Mouse (Mus musculus) adrenal gland, adult (tissue): ENCODE results near the gene Dync1li2.

Experiments
- DNase-seq, 2 experiments: peaks; one replicate each; pipeline ENCODE4 v3.0.0; 2022 to 2023; ENCODE audit warnings: low spot score in 1 of 2; ENCODE audit not compliant: inconsistent age in 2 of 2

Dync1li2 gene

DNA sequence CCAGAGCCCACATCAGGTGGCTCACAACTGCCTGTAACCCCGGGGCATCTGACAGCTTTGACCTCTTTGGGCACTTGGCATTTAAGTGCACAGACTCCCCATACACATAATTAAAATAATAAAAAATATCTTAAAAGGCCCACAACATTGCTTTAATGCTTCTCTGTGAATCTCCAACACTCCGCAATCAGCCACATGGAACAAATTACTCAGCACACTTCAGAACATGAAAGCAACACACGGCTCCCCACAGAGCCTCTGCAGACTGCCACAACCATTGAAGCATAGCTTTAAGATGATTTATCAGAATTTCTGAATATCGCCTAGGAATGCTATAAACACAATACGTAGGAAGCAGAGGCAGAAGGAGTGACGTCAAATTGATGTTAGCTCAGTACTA is 26.8 kb downstream of the Dync1li2 start:
- no peak for DNase-seq

DNA sequence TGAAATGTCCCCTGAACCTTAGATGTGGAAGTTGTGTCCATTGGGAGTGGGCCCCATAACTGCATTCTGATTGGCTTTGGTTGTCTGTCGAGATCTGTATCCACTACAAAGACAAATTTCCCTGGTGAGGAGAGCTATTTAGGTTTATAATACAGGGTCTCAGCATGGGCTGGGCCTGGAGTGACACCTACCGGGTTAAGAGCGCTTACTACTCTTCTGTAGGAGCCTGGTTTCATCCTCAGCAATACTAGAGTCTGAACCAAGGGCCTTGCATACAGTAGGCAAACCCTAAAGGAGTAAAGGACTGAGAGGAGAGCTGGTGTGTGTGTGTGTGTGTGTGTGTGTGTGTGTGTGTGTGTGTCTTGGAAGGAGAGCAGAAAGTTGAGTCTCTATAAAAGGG is 28.6 kb downstream of the Dync1li2 start:
- no peak for DNase-seq

DNA sequence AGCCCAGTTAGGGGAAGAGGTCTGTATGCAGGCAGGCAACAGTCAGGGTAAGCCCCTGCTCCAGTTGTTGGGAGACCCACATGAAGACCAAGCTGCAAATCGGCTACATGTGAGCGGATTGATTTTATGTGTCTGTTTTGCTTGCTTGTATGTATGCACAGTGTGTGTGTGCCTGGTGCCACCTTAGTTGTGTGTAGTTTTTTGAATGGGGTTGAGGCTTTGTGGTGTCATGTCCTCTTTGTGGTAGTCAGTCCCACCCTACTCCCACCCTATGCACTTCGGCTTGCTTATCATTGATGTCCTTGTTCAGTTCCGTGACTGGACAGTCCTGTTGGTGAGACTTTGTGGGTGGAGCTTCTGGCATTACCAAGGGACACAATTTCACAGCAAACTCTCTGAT is 29.1 kb downstream of the Dync1li2 start:
- DNase-seq, result peak in 1 of 2 experiments; percentile 53

DNA sequence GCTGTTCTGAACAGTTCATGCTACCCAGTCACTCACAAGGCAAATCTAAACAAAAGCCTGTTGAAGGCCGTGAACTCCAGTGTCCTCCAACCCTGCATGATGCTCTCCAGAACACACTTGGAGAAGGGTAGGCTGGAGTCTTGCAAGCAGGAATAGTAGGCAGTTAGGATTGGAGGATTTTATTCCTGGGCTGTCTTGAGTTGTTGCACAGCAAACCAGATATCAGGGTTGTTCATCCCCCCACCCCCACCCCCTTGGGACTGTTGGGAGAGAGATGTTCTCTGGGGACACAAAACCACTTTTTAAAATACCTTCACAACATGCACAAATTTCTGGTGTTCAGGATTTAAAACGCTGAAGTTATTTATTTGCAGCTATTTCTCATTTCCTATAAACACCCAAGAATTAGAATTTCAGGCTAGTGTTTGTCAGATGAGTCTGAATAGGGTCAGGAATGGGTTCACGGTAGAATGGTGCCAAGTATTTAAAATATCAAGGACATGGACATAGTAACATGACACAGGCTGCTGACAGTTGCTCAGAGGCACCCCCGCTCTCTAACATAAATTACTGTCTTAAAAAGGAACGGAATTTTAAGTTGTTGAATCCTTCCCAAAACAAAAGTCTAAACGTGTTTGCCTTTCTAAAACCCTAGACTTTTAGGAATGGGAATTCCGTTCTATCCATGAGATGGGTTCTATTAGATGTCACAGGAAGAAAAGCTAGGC is 29.9 kb downstream of the Dync1li2 start:
- peak; percentile 32 to 80 for DNase-seq

DNA sequence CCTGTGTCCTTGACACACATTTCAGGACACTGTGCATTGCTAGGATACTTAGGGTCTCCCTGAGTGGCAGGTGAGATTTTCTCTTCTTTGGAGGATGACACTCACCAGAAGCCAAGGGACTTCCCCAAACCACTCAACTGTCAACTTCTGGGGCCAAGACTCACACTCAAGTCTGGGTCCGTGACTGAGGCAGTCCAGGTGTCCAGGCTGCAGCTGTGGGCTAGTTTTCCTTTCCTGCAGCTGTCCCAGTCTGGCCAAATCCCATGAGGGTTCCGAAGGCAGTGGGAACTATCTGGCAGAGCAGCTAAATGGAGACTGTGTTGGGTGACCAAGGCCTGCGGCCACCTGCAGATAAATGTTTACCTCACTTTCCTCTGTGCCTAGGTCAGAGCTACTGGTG is 30.9 kb downstream of the Dync1li2 start:
- DNase-seq, result peak in 1 of 2 experiments; percentile 59

DNA sequence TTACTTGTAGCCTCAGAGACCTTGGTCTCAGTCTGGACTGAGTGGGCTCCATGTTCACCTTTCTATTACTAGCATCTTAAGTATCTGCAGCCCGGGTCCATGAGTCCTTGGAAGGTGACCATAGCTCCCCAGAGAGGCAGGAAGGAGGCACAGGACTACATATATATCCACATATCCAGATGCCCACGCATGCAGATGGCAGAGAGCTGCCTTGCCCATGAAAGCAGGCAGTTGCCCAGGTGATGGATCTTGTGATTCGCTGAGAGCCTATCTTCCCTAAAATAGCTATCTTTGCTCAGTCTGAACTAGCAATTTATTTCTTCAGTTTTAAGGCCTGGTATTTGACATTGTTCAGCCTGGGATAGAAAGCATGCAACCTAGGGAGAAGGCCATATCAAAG is 31.4 kb downstream of the Dync1li2 start:
- DNase-seq, result no peak

DNA sequence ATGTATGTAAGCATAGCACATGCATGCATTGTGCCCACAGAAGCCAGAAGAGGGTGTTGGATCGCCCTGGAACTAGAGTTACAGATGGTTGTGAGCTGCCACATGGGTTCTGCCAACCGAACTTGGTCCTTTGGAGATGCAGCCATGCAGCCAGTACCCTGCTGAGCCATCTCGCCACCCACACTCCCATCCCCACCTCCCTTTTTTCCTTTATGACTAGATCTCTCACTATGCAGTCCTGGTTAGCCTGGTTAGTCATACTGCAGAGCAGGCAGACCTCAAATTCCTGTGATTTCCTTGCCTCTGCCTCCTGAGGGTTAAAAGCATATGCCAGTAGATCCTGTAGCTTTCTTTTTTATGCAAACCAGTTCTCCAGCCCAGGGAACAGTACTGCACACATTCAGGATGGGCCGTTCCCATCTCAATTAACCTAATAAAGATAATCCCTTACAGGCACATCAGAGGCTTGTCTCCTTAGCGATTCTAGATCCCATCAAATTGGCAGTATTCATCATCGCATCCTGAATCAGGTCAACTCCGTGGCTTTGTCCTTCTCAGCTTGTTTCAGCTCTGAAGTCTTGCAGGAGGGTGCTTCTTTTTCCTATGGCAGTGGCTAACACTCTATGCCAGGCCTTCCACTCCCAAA is 32.1 kb downstream of the Dync1li2 start:
- no peak for DNase-seq

DNA sequence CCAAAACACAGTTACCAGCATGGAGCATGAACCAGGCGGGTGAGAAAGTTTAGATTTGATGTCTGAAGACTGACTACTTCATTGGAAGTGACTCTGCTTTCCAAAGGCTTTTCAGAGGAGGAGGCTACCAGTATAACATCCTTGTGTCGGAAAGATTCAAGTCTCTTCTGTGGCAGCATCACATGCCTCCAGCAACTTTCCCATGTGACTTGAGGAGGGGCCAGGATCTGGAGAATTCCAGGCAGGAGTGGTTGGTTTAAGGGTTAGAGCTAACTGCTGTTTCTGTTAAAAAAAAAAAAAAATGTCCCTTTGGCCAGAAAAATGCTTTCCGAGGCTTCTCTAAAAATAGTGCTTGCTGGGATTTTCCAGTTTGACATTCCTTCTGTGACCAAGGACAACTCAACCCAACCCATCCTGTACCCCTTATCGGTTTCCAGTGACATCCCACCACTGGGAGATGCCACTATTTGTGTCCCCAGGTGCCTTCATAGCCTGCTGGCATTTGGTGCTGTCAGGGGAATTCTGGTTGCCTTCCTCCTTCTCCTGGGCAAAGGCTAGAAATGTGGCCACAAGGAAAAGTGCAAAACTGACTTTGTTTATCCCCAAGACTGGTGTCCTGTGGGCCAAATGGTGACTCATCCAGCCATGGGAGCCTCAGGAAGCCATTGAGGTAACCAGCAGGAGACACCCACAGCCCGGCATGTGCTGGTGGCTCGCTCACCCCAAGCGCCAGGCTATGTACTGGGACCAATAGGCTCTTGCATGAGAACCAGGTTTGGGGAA is 34.3 kb downstream of the Dync1li2 start:
- DNase-seq, result peak; percentile 36 to 67

DNA sequence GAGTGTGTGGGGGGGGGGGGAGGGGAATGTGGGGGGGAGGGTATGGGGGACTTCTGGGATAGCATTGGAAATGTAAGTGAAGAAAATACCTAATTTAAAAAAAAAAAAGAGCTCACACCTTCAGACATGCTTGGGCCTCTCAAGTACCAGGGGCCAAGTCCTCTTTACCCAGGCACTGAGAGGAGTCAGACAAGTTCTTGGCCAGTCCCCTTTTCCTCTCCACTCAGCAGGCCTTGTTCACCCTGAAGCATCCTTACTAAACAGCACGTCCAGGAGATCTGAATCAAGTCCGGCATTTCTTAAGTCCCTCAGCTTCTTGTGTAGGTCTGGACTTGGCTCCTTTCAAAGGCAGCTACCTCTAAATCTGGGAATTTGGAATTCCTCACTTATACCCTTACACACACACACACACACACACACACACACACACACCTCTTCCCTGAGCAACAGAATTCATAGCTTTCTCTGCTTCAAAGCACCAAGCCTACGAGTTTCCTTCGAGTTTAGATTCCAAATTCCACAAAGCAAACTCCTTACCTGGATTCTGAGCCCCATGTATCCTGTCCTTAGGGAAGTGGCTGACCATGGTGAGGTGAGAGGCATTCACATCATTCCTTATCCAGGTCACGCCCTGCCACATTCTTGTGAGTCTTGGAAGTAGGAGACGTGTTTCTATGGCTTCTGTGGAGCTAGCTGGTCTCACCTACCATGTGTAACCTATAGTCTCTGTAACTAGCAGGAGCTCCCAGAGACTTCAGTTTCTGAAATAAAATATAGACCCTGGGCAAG is 36.3 kb downstream of the Dync1li2 start:
- DNase-seq, result no peak

DNA sequence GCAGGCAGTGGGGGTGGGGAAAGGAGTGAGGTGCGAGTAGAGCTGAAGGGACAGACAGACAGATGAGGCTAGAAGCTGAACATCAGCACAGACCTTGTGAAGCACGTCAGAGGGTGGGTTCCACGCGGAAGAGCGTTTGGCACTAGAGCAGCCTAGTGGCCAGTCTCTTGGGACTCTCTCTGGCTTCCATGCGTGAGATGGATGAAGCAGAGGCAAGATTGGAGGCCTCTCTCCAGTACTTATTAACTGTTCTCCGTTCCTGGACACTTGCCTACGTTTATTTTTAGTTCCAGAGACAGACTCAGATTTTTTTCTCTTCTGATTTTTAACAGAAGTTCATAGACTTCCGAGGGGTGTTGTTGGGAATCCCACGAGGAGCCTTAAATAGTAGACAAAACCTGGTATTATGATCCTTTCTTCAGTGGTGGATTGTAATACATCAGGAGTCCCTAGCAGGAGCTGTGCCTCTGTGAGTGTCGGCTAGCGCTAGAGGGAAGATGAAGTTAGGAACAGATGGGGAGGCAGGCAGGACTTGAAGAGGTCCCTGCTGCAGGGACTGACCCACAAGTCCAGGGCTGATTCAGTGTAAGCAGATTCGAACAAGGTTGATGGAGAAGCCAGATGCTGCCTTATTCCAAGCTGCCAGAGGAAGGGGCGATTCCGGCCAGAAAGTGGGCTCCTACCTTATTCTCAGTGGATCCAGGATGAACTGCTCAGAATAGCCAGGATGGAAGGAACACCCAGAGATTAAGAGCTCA is 37.2 kb downstream of the Dync1li2 start:
- DNase-seq, result peak in 1 of 2 experiments; percentile 50

DNA sequence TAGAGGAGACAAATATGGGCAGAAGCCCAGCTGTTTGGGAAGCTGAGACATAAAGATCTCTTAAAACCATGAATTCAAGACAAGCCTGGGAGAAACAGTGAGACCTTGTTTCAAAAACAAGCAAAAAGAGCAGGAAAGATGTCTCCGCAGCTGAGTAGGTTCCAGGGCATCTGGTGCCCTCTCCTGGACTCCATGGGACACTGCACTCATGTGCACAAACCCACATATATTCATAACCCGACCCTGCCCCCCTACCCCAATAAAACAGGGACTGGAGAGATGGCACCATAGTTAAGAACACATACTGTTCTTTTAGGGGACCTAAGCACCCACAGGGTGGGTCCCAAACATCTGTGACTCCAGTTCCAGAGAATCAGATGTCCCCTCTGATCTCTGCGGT is 39.3 kb downstream of the Dync1li2 start:
- peak in 1 of 2 experiments; percentile 63 for DNase-seq

DNA sequence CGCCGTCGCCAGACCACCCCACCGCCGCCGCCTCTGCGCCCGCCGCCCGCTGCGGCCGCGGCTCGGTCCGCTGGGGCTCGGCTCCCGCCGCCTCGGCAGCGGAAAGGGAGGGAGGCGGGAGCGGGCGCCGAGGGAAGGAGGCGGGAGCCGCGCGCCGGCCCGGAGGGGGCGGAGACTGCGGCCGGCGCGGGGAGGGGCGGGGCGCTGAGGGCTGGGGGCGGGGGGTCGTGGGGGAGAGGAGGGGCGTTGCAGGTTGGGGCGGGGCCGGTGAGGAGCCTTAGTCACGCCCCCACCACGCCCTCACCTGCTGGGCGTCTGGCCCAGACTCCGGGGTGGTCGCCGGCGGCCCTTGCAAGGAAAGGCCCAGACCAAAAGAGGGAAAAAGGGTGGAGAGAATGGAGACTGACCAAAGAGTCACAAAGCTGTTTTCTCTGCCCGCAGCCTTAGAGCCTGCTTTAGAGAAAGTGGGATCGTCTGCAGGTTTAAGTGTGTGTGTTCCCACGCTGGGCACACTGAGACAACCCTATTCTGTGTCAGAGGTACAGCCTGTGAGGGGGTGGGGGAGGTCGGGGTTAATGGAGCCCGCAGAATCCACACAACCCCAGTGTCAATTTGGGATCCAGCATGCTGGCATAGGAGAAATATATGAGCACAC is 47.0 kb downstream of the Dync1li2 start, which contains the start of gene Cmtm4:
Gene Cmtm4 (minus strand): TSS at position 105 of the 655 bp plus-strand sequence.
- peak in 1 of 2 experiments; percentile 90 for DNase-seq

DNA sequence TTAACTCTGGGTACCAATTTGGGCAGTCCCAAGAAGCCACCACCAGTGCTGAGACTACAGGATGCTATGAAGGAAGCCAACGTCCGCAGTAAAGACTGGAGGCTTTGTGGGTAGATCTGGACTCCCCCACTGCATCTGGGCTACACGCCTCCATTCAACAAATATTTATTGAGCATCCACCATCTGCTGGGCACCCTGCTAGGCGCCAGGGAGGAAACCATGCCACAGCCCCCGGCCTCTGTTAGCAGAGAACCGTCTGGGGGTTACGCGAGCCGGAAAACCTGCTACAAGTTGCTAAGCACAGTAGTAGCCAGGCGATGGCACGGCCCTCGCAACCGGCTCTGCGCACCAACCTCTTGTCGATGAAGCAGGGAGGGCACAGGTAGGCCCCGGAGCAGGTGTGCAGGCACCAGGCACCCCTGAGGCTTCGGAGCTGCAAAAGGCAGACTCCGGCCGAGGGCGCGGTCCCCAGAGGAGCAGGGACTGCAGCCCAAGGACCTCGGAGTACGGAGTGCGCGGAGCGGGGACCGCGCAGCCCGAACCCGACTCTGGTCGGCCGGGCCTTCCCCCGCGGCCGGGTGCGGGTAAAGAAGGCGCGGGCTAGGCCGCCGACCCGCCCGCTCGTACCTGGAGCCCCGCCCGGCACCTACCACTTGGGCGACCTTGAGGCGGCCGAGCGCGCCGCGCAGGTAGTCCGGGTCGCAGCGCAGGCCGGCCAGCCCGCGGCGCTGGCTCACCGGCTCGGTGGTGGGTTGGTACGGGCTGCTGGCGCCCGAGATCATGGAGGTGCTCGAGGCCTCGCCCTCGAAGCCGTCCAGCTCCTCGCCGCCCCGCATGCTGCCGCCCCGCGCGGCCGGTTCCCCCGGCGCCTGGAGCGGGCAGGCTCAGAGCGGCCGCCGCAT is 47.8 kb downstream of the Dync1li2 start:
- peak; percentile 76 to 77 for DNase-seq

DNA sequence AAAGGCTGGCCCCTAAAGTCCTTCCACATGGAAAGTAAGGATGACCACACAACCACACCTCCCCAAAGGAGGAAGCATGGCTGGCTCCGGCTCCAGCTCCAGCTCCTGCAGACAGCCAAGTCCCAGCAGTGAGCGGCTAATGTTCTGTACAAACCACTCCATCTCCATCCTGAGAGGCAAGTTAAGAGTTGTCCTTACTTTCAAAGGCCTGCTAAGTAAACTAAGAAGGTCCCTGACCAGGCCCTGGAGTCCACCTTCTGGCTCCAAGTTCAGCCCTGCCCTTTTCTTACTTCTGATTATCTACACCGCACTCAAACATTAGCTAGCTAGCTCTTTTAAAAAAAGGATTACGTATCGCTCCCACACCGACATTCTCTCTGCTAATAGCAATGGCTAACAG is 49.1 kb downstream of the Dync1li2 start:
- no peak for DNase-seq

DNA sequence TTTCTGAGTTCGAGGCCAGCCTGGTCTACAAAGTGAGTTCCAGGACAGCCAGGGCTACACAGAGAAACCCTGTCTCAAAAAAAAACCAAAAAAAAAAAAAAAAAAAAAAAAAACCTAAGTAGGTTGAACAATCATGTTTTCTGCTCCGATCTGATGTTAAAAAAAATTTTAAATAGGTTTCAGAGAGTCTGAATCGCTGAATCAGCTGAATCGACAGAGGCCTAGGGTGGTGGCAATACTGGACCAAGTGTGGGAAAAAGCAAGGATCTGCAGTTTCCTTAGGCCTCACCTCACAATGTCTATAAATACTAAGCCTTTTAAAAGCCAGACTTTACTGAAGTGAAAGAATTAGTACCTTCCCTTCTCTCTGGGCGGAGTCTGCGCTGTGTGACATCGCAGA is 49.7 kb downstream of the Dync1li2 start:
- no peak for DNase-seq

DNA sequence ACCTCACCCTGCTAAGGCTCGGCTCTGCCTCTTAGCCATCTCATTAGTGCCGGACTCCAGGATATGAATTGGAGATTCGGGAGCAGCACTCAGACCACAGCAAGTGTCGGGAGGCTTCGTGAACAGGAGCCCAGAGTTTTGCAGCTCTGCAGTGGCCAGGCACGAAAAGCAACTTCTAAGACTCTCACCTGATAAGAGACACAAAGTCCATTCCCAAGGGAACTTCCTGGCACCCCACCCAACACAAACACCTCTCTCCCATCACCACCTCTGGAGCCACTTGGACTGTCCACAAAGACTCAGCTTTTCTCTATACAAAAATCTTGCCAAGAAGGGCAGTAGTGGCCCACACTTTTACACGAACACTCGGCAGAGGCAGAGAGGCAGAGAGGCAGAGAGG is 52.6 kb downstream of the Dync1li2 start:
- DNase-seq, result no peak

DNA sequence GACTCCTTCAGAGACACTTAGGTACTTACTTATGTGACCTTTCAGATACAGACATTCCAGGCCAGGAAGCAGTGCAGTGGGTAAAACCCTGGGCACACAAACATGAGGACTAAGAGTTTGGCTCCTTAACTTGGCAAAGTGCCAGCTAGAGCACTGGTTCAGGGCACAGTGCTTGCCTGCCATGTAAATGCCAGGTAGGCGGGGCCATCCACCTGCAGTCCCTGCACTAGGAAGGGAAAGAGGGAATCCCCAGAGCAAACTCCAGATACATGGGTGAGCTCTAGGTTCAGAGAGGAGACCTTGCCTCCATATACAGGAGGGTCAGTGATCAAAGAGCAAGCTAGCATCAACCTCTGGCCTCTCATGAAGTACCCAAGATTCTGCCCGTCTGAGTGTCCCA is 54.9 kb downstream of the Dync1li2 start:
- DNase-seq, result peak; percentile 55 to 76

DNA sequence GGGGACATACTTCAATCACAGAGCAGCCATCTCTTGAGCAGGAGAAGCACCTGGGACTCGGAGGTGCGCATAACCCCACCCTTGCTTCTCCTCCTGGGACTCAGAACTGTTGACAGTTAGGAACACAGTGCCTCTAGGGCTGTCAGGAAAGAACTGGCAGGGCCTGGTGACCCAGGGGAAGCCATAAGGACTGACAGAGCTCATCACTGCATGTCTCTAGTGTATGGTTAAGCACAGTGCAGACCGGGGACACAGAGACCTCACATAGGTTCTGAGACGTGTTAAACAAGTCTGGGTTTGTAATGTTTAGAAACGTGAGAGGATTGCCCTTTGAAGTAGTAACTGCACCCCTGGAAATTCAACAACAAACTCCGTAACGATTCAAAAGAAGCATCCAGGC is 55.3 kb downstream of the Dync1li2 start:
- DNase-seq, result no peak

DNA sequence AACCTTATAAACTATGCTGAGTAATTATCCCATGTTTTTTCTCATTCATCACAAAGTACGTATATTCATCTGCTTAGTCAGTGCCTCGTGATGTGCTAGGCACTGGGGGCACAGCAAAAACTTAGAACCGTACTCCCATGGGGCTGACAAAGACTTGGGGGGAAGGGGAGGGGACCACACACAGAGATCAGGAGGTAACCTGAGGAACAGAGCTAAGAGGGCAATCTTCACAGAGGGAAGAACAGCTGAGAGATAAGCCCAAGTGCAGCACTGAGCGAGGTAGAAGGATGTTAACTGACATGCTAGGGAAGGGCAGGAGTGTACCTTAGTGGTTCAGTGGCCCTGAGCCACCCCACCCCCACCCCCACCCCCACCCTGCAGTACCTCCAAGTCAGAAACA is 56.2 kb downstream of the Dync1li2 start:
- no peak for DNase-seq
